Mouse (Mus musculus) induced T-regulatory cell, adult 2 months (primary cell): ENCODE measurements around the gene Tmem215.

Source experiments
- DNase-seq: peaks from one replicate; pipeline ENCODE4 v3.0.0-alpha.2; 2012; ENCODE audit warnings: low read depth

Tmem215 gene

GRCm38 (mm10) chr4:40471880-40472279, at the start of gene Tmem215:
Gene Tmem215, plus strand, starts transcription at chr4:40472180.
- no peak for DNase-seq

GRCm38 (mm10) chr4:40431916-40432315, 40.1 kb upstream of the Tmem215 start:
- DNase-seq = no peak

GRCm38 (mm10) chr4:40433379-40433778, 38.6 kb upstream of the Tmem215 start:
- DNase-seq = no peak

- DNase-seq = no peak
Measured at GRCm38 (mm10) chr4:40434388-40434787, 37.6 kb upstream of the Tmem215 start.

GRCm38 (mm10) chr4:40443565-40443964, 28.4 kb upstream of the Tmem215 start:
- no peak for DNase-seq

GRCm38 (mm10) chr4:40472700-40473530, 935 bp downstream of the Tmem215 start:
- no peak for DNase-seq

GRCm38 (mm10) chr4:40473911-40474310, 1.9 kb downstream of the Tmem215 start:
- no peak for DNase-seq

GRCm38 (mm10) chr4:40477963-40478362, 6.0 kb downstream of the Tmem215 start:
- no peak for DNase-seq

- no peak for DNase-seq
Measured at GRCm38 (mm10) chr4:40486546-40486945, 14.6 kb downstream of the Tmem215 start.

GRCm38 (mm10) chr4:40491731-40492130, 19.8 kb downstream of the Tmem215 start:
- no peak for DNase-seq

- DNase-seq = no peak
Measured at GRCm38 (mm10) chr4:40496354-40496753, 24.4 kb downstream of the Tmem215 start.

GRCm38 (mm10) chr4:40496828-40497227, 24.8 kb downstream of the Tmem215 start:
- no peak for DNase-seq

- DNase-seq = no peak
Measured at GRCm38 (mm10) chr4:40499812-40500591, 28.0 kb downstream of the Tmem215 start.

- no peak for DNase-seq
Measured at GRCm38 (mm10) chr4:40502459-40502858, 30.5 kb downstream of the Tmem215 start.

GRCm38 (mm10) chr4:40509534-40509933, 37.6 kb downstream of the Tmem215 start:
- no peak for DNase-seq

- no peak for DNase-seq
Measured at GRCm38 (mm10) chr4:40513235-40513634, 41.3 kb downstream of the Tmem215 start.

GRCm38 (mm10) chr4:40518545-40519324, 46.8 kb downstream of the Tmem215 start:
- no peak for DNase-seq
